Mouse (Mus musculus) ovary, adult 18-20 months (tissue): ENCODE results near the gene Nfix.

ENCODE experiments used
- DNase-seq: peaks from one replicate; pipeline ENCODE4 v3.0.0; 2022; ENCODE audit warnings: low spot score, mixed read lengths

Nfix gene

GRCm38 (mm10) chr8:84797971-84798370, 2.2 kb downstream of the Nfix start:
- DNase-seq, result no peak

GRCm38 (mm10) chr8:84797256-84797797, 2.8 kb downstream of the Nfix start:
- DNase-seq, result no peak

GRCm38 (mm10) chr8:84794486-84794885, 5.7 kb downstream of the Nfix start:
- no peak for DNase-seq

- DNase-seq, result no peak
Measured at GRCm38 (mm10) chr8:84793791-84794485, 6.2 kb downstream of the Nfix start.

- no peak for DNase-seq
Measured at GRCm38 (mm10) chr8:84793134-84793533, 7.0 kb downstream of the Nfix start.

- DNase-seq, result no peak
Measured at GRCm38 (mm10) chr8:84792429-84792947, 7.7 kb downstream of the Nfix start.

- DNase-seq, result no peak
Measured at GRCm38 (mm10) chr8:84790537-84790936, 9.6 kb downstream of the Nfix start.

- DNase-seq, result no peak
Measured at GRCm38 (mm10) chr8:84789855-84790486, 10.2 kb downstream of the Nfix start.

GRCm38 (mm10) chr8:84789345-84789744, 10.8 kb downstream of the Nfix start:
- no peak for DNase-seq

- DNase-seq, result peak; percentile 51
Measured at GRCm38 (mm10) chr8:84788896-84789295, 11.2 kb downstream of the Nfix start.

GRCm38 (mm10) chr8:84787523-84788302, 12.4 kb downstream of the Nfix start:
- DNase-seq, result no peak

GRCm38 (mm10) chr8:84786801-84787467, 13.2 kb downstream of the Nfix start:
- no peak for DNase-seq

GRCm38 (mm10) chr8:84785756-84786677, 14.1 kb downstream of the Nfix start:
- peak; percentile 38 for DNase-seq

GRCm38 (mm10) chr8:84785506-84785755, 14.7 kb downstream of the Nfix start:
- DNase-seq, result no peak

- no peak for DNase-seq
Measured at GRCm38 (mm10) chr8:84784681-84785505, 15.3 kb downstream of the Nfix start.

- DNase-seq, result no peak
Measured at GRCm38 (mm10) chr8:84783919-84784581, 16.1 kb downstream of the Nfix start.

GRCm38 (mm10) chr8:84783198-84783918, 16.8 kb downstream of the Nfix start:
- no peak for DNase-seq

GRCm38 (mm10) chr8:84782680-84783079, 17.5 kb downstream of the Nfix start:
- no peak for DNase-seq
